Mouse (Mus musculus) ES-Bruce4 (cell line): ENCODE measurements at regions not wholly inside any gene's neighbourhood (a gene's known extent, or its start where the extent isn't known, plus 50 kb on each side); places are given as distances from the start of the nearest gene placed in this dataset.

Experiments used
- CTCF ChIP-seq: IDR thresholded peaks from one replicate; pipeline ENCODE4 v1.8.1; 2011; ENCODE audit warnings: low read depth, low read length
- EP300 ChIP-seq: IDR thresholded peaks from 2 replicates; pipeline ENCODE4 v1.6.1; 2011; ENCODE audit warnings: low read depth, low read length; ENCODE audit not compliant: insufficient read depth
- POLR2A ChIP-seq: IDR thresholded peaks from one replicate; pipeline ENCODE4 v1.8.1; 2011; ENCODE audit warnings: low read length; ENCODE audit not compliant: insufficient read depth

- no peak for TF ChIP-seq EP300
- no peak for TF ChIP-seq CTCF
- TF ChIP-seq POLR2A = no peak
Measured at GRCm38 (mm10) chr13:37557183-37557582, 212.2 kb downstream of the Ly86 start.
